Mouse (Mus musculus) hindbrain, embryonic 16.5 days (tissue): ENCODE measurements around the gene Pcyt2. TPM values are rescaled to one million over a fixed set of nuclear protein-coding genes. Genes with fewer than 3 reads are reported as not detected.
A peak's percentile ranks its signal among the peaks of the same experiment; 100 is the strongest.

Source experiments
- ATAC-seq: fragments of 200-750 bp; cut with Nextera tagmentation; 2 replicates; pipeline ENCODE4 v1.8.0; 2017; ENCODE audit warnings: moderate TSS enrichment, moderate library complexity
- H3K27ac ChIP-seq: fragments of 300-500 bp; sonication (generic); 2 replicates; pipeline ENCODE4 v1.5.1; 2014; ENCODE audit warnings: low read depth, mild to moderate bottlenecking, control low read depth, low read length, moderate library complexity
- H3K27me3 ChIP-seq: fragments of 300-500 bp; sonication (generic); replicated peaks from 2 replicates; pipeline ENCODE4 v1.6.1; 2014; ENCODE audit warnings: low read length; ENCODE audit not compliant: control insufficient read depth, insufficient read depth
- H3K36me3 ChIP-seq: fragments of 300-500 bp; sonication (generic); 2 replicates; pipeline ENCODE4 v1.6.1; 2014; ENCODE audit warnings: mild to moderate bottlenecking, low read length, moderate library complexity, mixed read lengths; ENCODE audit not compliant: control insufficient read depth, insufficient read depth
- H3K4me1 ChIP-seq: fragments of 300-500 bp; sonication (generic); 2 replicates; pipeline ENCODE4 v1.6.1; 2014; ENCODE audit warnings: low read depth, low read length; ENCODE audit not compliant: control insufficient read depth, insufficient read depth
- H3K4me2 ChIP-seq: fragments of 300-500 bp; sonication (generic); 2 replicates; pipeline ENCODE4 v1.6.1; 2014; ENCODE audit warnings: mild to moderate bottlenecking, low read length, control low read depth, moderate library complexity
- H3K4me3 ChIP-seq: fragments of 300-500 bp; sonication (generic); 2 replicates; pipeline ENCODE4 v1.5.1; 2014; ENCODE audit warnings: mild to moderate bottlenecking, low read length, control low read depth, moderate library complexity
- H3K9ac ChIP-seq: fragments of 300-500 bp; sonication (generic); 2 replicates; pipeline ENCODE4 v1.6.1; 2014; ENCODE audit warnings: low read depth, mild to moderate bottlenecking, control low read depth, low read length, moderate library complexity
- H3K9me3 ChIP-seq: fragments of 300-500 bp; sonication (generic); 2 replicates; pipeline ENCODE4 v1.6.1; 2014; ENCODE audit warnings: mild to moderate bottlenecking, low read length, moderate library complexity; ENCODE audit not compliant: control insufficient read depth
- WGBS: fragments of 180-500 bp; shearing (Covaris S2); extraction: QIAGEN DNeasy Blood & Tissue Kit; methylation state at CpG from one replicate; pipeline ENCODE4 v1.1.7; 2014; 5-methylcytosine and 5-hydroxymethylcytosine counted together
- polyA plus RNA-seq: library from polyadenylated mRNA; unstranded; fragments of >200 nt; fragmentation: Nextera tagmentation; extraction: Ambion mirVana; gene quantifications from 2 replicates; pipeline ENCODE4 v1.2.1, GENCODE M21; 2015

The Pcyt2 gene
- polyA plus RNA-seq, 1 experiment from 2014 or later: 242 TPM

DNA sequence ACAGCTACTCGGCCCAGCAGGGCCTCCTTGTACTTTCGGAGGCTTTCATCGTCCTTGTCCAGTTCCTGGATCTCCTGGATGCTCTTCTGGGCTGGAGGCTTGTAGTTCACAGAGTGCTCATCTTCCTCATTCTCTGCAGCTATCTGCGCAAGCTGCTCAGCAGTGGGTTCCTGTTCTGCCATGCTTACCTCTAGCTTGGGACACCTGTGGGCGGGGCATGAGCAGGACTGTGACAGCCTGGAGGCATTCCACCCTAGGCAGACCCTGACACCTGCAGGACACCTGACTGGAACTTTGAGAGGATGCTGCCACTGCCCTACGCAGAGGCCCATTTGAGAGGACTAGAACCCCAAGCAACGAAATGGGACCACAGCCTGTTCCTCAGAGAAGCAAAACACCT, 37.5 kb downstream of the Pcyt2 start:
- Histone ChIP-seq H3K36me3 (peaks cover 31% of the 10 kb centered on the region), H3K4me3 (peak overlapping the region; percentile 89), H3K4me1 (peaks cover 21% of the 10 kb centered on the region), H3K27me3 (no peaks in the 10 kb centered on the region), H3K4me2 (peak overlapping the region; percentile 99), H3K9ac (peak overlapping the region; percentile 97), H3K9me3 (0 out of 2 replicates have a peak, but pooled peaks cover 3% of the 10 kb centered on the region), H3K27ac (peak overlapping the region; percentile 11)
- ATAC-seq: no peak
- WGBS: 59% methylated on average over 7 of the region's 7 CpGs

DNA sequence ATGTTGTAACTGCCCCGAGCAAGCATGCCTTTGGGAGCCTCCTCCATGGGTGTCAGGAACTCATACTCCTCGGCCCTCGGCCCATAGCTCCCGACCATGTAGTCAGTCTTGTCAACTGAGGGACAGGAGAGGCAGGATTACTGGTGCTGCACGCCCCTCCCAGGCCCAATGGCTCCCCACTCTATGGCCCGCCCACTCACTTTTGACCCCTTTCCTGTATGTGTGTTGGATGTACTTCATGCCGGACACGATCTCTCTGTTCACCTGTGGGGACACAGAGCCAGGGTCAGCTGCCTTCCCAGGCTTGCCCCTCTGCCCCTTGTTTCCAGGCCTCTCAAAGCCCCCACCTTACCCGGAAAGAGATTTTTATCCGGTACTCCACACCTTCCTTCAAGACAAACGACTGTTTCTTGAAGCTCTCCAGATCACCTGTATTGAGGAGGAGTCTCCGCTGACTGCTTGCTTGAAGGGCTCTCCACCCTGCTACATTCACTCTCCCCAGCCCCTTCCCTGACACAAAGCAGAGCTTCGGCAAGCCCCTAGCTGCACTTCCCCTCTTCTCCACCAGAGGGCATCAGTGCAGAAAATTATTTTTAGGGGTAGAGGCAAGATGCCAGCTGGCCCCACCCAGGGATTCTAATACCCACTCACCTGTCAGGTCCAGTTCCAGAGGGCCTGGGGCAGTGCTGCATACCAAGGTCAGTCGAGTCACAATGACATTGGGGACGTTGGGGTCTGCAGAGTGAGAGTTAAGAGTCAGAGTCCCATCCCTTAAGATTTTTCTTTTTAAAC, 38.2 kb downstream of the Pcyt2 start:
- WGBS: 57% methylated on average over 15 of the region's 15 CpGs
- peaks cover 22% of the 10 kb centered on the region for H3K4me1 ChIP-seq
- peak overlapping the region; percentile 97 for H3K9ac ChIP-seq
- peaks cover 30% of the 10 kb centered on the region for H3K36me3 ChIP-seq
- H3K4me2 ChIP-seq: peak overlapping the region; percentile 99
- ATAC-seq: no peak
- peak overlapping the region; percentile 11 for H3K27ac ChIP-seq
- H3K9me3 ChIP-seq: 0 out of 2 replicates have a peak, but pooled peaks cover 3% of the 10 kb centered on the region
- H3K27me3 ChIP-seq: no peaks in the 10 kb centered on the region
- H3K4me3 ChIP-seq: peak overlapping the region; percentile 89

DNA sequence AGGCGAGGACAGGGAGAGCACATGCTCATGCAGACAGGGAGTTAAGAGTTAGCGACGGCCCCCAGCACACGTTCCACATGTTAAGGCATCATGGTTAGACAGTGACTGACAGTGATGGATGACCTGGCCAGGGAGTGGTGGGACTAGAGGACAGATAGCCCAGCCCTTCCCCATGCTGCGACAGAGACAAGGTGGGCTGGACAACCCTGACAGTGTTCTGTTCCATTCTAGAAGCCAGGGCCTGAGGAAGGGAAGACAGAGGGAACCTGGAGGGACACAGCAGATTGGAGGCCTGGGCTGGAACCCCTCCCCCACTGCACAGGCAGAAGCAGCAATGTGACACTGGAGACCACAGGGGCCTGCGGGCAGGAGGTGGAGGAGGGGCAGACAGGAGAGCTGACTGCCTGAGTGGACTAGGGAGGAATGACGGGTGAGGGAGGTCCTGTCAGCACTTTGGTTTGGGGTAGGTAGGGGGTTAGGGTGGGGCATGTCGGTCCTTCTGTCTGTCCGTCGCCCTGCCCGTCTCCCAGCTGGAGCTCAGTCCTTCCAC, 39.0 kb downstream of the Pcyt2 start:
- no peaks in the 10 kb centered on the region for H3K27me3 ChIP-seq
- 0 out of 2 replicates have a peak, but pooled peaks cover under 1% of the 10 kb centered on the region for H3K9me3 ChIP-seq
- H3K9ac ChIP-seq: no peak overlapping the region
- no peak for ATAC-seq
- peaks cover 27% of the 10 kb centered on the region for H3K36me3 ChIP-seq
- H3K4me3 ChIP-seq: no peak overlapping the region
- WGBS: 82% methylated on average over 11 of the region's 11 CpGs
- H3K4me2 ChIP-seq: no peak overlapping the region
- H3K4me1 ChIP-seq: peaks cover 29% of the 10 kb centered on the region
- H3K27ac ChIP-seq: no peak overlapping the region

DNA sequence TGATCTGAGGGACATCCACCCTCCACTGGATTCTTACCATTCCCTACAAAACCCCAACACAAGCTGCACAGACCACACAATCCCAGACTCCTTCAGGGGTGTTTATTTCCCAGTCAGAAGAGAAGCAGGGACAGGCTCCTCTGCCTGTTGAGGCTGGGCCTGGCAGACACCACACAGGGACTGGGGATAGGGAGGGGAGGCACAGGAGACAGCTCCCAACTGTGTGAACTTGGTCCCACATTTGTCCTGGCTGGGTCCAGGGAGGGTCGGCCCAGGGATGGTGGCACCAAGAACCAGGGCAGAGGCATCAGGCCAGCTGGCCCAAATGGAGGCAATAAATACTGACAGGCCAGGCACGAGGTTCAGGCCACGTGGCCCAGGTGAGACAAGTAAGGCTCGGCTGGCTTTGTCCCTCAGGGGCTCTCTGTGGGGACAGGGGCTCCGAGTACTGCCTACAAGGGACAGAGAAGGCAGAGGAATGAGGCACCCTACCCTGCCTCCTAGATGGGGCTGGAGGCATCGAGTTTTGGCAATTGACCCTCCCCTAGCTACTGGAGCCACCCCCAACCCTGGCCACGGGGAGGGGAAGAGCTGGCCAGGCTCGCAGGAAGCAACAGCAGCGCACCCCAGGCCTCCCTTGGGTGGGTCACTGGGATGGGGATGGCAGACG, 39.6 kb downstream of the Pcyt2 start:
- ATAC-seq: no peak
- WGBS: 86% methylated on average over 10 of the region's 10 CpGs

DNA sequence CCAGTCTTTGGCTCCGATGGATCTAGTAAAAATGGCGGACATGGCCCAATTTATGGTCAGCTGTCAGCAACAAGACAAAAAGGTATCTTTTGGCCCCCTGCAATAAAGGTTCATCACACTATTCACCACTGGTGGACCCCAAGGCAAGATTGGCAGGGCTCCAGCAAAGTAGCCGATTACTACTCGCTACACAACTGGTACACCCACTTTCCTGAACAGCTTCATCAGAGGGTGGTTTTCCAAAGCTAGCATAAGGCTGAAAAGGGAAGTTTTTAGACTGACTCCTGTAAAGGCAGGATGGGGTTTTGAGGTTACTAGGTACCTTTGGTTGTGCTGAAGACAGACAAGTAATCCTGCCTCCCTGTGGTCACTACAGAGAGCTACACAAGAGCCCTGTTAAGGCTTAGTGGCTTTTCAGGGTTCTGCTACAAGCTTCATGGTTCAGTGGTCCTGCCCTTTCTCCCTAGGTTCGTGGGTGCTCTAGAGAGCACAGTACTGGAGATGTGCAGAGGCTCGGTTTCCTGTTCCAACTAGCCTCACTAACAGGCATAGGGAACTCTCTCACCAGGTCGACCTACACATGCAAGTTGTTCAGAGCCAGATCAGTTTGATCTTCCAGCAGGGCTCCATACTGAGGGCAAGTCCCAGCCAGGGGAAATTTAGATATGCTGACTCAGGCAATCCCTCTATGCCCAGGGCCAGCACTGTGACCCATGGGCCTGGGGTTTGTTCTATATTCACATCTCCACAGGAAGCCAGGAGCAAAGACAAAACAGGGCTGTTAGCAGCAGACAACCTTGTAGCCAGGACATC, 40.3 kb downstream of the Pcyt2 start:
- no peak overlapping the region for H3K4me3 ChIP-seq
- peaks cover 29% of the 10 kb centered on the region for H3K4me1 ChIP-seq
- H3K4me2 ChIP-seq: no peak overlapping the region
- no peak for ATAC-seq
- no peak overlapping the region for H3K9ac ChIP-seq
- H3K36me3 ChIP-seq: peaks cover 26% of the 10 kb centered on the region
- H3K9me3 ChIP-seq: no peaks in the 10 kb centered on the region
- no peaks in the 10 kb centered on the region for H3K27me3 ChIP-seq
- no peak overlapping the region for H3K27ac ChIP-seq
- 81% methylated on average over 7 of the region's 7 CpGs for WGBS

More for the DNA sequence above, 39.6 kb downstream of the Pcyt2 start:
- Histone ChIP-seq H3K27ac (no peak overlapping the region), H3K36me3 (peaks cover 26% of the 10 kb centered on the region), H3K27me3 (no peaks in the 10 kb centered on the region), H3K9me3 (no peaks in the 10 kb centered on the region), H3K9ac (no peak overlapping the region; the same call in 1 of the 2 replicates), H3K4me3 (no peak overlapping the region), H3K4me1 (peaks cover 29% of the 10 kb centered on the region), H3K4me2 (no peak overlapping the region)

DNA sequence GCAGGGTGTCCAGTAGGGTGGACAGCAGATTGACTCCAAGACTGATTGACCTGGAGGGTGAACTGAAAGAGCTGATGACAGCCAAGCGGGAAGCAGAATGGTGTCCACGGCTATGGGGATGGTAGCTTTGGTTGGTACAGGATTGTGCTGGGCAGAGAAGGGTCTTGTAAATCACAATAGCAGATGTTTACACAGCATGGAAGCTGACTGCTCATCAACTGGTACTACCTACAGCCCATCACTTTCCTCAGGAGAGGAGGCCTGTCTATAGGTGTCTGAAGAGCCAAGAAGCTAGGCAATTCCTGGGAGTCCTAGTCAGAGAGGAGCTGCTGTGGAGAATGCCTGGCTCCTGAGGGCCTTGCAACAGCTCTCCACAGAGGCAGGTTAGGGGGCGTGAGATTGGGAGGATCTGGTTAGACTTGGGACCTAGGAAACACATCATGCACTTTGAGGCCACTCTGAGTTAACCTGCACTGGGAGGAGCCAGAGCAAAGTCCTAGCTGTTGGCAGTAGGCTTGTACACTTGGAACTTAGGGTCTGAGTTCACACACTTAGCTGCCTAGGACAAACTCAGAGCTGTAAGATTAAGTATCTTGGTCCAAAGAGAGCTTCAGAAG, 41.3 kb downstream of the Pcyt2 start:
- no peaks in the 10 kb centered on the region for H3K9me3 ChIP-seq
- H3K27me3 ChIP-seq: no peaks in the 10 kb centered on the region
- no peak overlapping the region for H3K9ac ChIP-seq
- ATAC-seq: no peak
- 80% methylated on average over 3 of the region's 3 CpGs for WGBS
- H3K27ac ChIP-seq: no peak overlapping the region
- no peak overlapping the region for H3K4me3 ChIP-seq
- H3K36me3 ChIP-seq: peaks cover 26% of the 10 kb centered on the region
- peaks cover 33% of the 10 kb centered on the region for H3K4me1 ChIP-seq
- no peak overlapping the region for H3K4me2 ChIP-seq

DNA sequence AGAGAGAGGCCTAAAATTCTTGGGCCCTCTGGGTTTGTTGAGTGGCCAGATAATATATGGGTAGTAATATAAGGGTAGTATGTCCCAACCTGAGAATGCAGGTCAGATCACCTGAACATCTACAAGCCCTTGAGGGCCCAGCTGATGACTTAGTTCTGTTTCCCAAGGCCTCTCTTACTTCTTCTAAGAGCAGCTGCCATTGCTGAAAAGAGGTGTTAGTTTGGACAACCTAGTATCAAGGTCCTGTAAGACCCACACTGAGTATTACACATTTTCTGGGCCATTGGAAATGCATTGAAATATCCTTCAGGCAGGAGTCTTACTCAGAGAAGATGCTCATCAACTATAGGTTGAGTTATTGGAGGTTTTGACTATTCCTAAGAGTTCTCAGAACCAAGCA, 41.8 kb downstream of the Pcyt2 start:
- Histone ChIP-seq H3K4me3 (no peak overlapping the region), H3K9me3 (no peaks in the 10 kb centered on the region), H3K36me3 (peaks cover 27% of the 10 kb centered on the region), H3K4me1 (peaks cover 38% of the 10 kb centered on the region), H3K9ac (no peak overlapping the region), H3K27me3 (no peaks in the 10 kb centered on the region), H3K27ac (no peak overlapping the region), H3K4me2 (no peak overlapping the region)
- no peak for ATAC-seq

DNA sequence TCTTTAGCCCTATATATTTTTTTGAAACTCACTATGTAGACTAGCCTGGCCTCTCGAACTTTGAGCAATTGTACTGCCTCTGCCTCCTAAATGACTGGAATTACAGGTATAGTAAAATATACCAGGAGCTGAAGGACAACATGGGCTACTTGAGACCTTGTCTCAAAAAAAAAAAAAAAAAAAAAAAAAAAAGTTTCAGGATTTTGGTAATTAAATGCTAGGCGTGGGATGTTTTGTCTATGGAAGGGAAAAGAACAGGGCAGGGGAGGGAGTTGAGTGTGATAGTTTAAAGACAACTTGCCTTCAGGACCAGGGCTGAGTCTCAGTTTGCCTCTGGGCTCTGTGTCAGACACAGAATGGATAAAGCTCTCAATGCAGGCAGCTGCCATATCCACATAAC, 42.7 kb downstream of the Pcyt2 start:
- Histone ChIP-seq H3K27me3 (no peaks in the 10 kb centered on the region), H3K9ac (no peak overlapping the region), H3K27ac (no peak overlapping the region), H3K36me3 (peaks cover 34% of the 10 kb centered on the region), H3K4me2 (no peak overlapping the region), H3K4me1 (peaks cover 32% of the 10 kb centered on the region), H3K9me3 (no peaks in the 10 kb centered on the region), H3K4me3 (no peak overlapping the region)
- no peak for ATAC-seq
- 88% methylated on average over 2 of the region's 2 CpGs for WGBS
